Mouse (Mus musculus): ENCODE data around the gene Kcnc1. TPM values are rescaled to one million over a fixed set of nuclear protein-coding genes. Genes with fewer than 3 reads are reported as not detected.

Kcnc1 gene
- 0.20 and 0.24 TPM in 2 replicates for polyA plus RNA-seq (2016; fragmentation: Nextera tagmentation; extraction: Ambion mirVana)

DNA sequence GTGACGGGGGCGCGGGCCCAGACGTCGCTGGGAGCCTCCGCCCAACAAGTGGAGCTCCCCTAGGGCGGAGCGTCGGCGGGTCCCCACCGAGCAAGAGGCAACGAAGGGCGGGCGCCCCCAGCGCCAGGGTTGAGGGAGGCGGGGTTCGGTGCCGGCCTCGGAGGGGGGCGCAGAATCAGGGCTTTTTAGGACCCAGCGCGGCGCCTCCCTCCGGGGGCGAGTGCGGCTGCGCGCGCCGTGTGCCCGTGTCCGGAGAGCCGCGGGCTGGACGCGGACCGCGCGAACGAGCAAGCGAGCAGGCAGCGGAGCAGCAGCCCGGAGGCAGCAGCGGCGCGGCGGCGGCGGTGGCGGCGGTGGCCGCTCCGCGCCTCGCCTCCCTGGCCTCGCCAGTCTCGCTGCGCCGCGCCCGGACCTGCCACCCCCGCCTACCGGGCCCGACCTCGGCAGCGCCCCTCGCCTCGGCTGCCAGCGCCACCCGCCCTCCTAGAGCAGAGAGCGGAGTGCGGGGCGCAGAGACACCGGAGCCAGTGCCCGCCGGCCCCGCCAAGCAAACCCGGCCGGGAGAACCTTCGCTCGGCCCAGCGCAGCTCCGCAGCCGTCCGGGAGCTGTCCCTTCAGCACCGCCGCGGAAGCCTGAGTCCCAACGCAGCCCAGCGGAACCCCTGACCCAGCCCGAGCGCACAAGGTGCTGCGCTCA, at the start of gene Kcnc1:
Gene Kcnc1 (plus strand): TSS at position 267 of the 697 bp plus-strand sequence.
- DNase-seq (ENCODE audit: extremely low spot score, low spot score): peak; percentile 79
- Histone ChIP-seq H3K4me3 (peak within 1 kb of the TSS; percentile 66), H3K27ac (peak within 1 kb of the TSS; percentile 77), H3K9me3 (no peaks in the 10 kb centered on the region), H3K4me1 (peaks cover 25% of the 10 kb centered on the region), H3K27me3 (ENCODE audit: poor library complexity, severe bottlenecking) (peaks cover 85% of the 10 kb centered on the region), H3K36me3 (replicated peaks) (no peaks in the 10 kb centered on the region)
- WGBS: under 1% methylated on average over 92 of the region's 93 CpGs

DNA sequence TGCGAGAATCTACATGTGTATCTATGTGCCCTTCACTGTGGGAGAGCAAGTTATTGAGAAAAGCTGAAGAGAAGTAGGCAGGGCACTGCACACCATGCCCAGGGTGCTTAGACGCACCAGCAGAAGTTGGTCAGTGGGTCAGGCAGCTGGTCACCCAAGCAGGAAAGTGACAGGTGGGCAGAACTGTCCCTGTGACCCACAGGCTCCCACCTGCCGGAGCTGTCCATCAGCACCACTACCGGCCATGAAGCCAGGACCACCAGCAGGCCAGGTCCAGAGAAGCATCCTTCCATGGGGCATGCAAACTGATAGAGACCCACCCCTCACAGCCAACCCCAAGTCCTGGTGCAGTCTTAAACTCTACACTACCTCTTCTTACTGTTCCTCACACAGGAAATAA, 48.6 kb upstream of the Kcnc1 start:
- no peak for DNase-seq (ENCODE audit: extremely low spot score, low spot score)
- WGBS: 74% methylated on average over 4 of the region's 4 CpGs
- no peak overlapping the region for H3K4me3 ChIP-seq

DNA sequence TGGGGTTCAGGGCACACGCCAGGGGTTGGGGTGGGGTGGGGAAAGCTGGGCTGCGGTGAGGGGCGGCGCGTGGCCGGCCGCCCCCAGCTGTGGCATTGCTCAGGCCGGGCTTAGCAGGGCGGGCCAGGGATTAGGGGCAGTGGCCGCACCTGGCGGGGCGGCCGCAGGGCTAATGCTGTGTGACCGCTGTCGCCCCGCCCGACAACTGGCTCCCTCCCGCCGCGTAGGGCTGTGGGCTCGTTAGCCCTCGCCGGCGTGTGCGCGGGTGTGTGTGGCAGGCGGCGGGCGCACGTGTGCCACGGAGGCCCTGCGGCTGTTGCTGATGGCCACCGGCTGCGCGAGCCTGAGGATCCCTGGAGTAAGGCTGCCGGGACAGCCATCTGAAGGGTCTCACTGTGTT, 47.5 kb upstream of the Kcnc1 start:
- H3K27ac ChIP-seq: no peak overlapping the region
- no peaks in the 10 kb centered on the region for H3K9me3 ChIP-seq
- H3K4me3 ChIP-seq: peak overlapping the region; percentile 37
- WGBS: 1% methylated on average over 36 of the region's 36 CpGs
- no peaks in the 10 kb centered on the region for H3K36me3 ChIP-seq (replicated peaks)
- DNase-seq (ENCODE audit: extremely low spot score, low spot score): no peak
- peaks cover 7% of the 10 kb centered on the region for H3K4me1 ChIP-seq
- peaks cover 56% of the 10 kb centered on the region for H3K27me3 ChIP-seq (ENCODE audit: poor library complexity, severe bottlenecking)

More for the DNA sequence above, 48.6 kb upstream of the Kcnc1 start:
- no peak overlapping the region for H3K27ac ChIP-seq
- peaks cover 7% of the 10 kb centered on the region for H3K4me1 ChIP-seq
- H3K36me3 ChIP-seq (replicated peaks): no peaks in the 10 kb centered on the region
- peaks cover 56% of the 10 kb centered on the region for H3K27me3 ChIP-seq (ENCODE audit: poor library complexity, severe bottlenecking)
- H3K9me3 ChIP-seq: no peaks in the 10 kb centered on the region

DNA sequence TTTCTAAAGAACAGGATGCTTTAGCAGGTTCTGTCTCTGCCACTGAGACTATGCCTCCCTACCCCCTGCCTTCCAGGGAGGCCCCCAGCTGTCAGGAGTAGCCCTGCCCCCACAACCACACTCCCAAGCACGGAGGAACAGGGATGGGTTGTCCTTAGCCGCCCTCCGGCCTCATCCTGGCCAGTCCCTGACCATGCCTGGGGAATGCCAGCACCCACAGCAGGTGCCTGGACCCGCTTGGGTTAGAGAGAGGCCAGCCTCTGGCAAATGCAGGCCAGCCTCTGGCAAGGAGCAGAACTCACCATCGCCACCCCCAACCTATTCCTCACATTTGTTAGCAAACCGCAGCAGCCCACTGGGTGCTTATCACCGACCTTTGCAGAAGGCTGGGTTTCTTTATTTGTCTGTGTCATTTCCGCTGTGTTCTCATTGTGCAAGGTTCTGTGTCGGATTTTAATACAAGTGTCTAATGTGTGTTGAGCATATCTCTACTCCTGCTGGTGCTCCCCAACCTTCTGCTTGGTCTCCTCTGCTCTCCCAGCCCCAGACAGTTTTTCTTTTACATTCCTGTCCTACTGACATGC, 46.1 kb upstream of the Kcnc1 start:
- Histone ChIP-seq H3K4me1 (peaks cover 7% of the 10 kb centered on the region), H3K27ac (no peak overlapping the region), H3K4me3 (no peak overlapping the region), H3K36me3 (replicated peaks) (no peaks in the 10 kb centered on the region), H3K9me3 (no peaks in the 10 kb centered on the region), H3K27me3 (ENCODE audit: poor library complexity, severe bottlenecking) (peaks cover 56% of the 10 kb centered on the region)
- WGBS: 52% methylated on average over 9 of the region's 9 CpGs
- DNase-seq (ENCODE audit: extremely low spot score, low spot score): no peak

DNA sequence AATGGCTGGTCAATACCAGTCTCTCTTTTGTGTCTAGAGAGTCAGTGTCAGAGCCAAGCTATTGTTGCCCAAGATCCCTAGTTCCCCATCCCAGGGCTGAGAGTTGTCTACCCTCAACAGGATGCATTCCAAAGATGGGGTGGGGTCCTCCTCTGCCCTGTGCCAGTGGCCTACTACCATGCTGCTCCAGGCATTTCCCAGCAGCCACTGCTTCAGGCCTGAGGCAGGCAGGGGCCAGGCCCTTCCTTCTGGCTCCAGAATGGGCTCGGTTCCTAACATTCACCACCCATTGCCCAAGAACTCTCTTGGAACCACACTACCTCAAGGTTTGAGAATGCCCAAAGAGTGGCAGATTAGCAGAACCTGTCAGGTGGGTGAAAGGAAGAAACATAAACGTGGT, 43.5 kb upstream of the Kcnc1 start:
- Histone ChIP-seq H3K4me1 (peaks cover 7% of the 10 kb centered on the region), H3K27ac (no peak overlapping the region), H3K4me3 (no peak overlapping the region), H3K36me3 (replicated peaks) (no peaks in the 10 kb centered on the region), H3K27me3 (ENCODE audit: poor library complexity, severe bottlenecking) (peaks cover 40% of the 10 kb centered on the region), H3K9me3 (no peaks in the 10 kb centered on the region)
- WGBS: 81% methylated on average over 2 of the region's 2 CpGs
- DNase-seq (ENCODE audit: extremely low spot score, low spot score): no peak

DNA sequence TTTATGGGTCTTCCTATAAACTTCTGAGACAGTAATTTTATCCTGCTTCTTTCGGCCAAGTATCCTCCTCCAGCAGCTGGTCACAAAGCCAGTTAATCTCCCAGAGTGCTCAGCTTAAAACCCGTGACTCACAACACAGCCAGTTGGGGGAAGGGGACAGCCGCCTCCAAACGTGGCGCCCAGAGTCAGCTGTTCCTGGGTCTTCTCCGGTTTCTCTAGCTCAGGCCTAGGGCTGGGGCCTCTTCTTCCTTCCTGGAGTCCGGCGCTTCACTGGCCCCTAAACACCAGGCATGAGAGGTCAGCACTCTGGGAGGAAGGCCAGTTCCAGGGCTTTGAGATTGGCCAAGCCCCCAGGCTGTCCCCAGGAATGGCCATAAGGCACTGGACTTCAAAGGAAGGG, 43.1 kb upstream of the Kcnc1 start:
- 64% methylated on average over 8 of the region's 8 CpGs for WGBS
- Histone ChIP-seq H3K4me3 (no peak overlapping the region), H3K27me3 (ENCODE audit: poor library complexity, severe bottlenecking) (peaks cover 35% of the 10 kb centered on the region), H3K4me1 (peaks cover 7% of the 10 kb centered on the region), H3K27ac (no peak overlapping the region), H3K9me3 (no peaks in the 10 kb centered on the region), H3K36me3 (replicated peaks) (no peaks in the 10 kb centered on the region)
- DNase-seq (ENCODE audit: extremely low spot score, low spot score): no peak

DNA sequence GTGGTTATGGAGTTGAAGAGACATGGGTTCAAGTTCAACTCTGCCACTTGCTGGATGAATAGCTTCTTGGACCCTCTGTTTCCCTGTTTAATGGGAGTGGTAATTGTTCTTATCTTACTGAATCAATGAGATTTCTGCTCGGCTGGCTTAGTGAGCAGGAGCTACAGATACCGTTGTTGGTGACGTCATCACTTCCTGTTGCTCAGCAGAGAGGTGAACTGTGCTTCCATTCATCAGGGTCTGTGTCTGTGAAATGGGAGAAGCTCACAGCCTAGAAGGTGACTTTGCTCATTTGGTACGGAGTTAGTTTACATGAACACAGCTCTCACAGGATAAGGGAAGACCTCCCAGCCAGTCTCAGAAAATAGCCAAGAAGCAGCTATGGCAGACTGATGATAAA, 42.4 kb upstream of the Kcnc1 start:
- 76% methylated on average over 4 of the region's 4 CpGs for WGBS
- DNase-seq (ENCODE audit: extremely low spot score, low spot score): no peak
- Histone ChIP-seq H3K9me3 (no peaks in the 10 kb centered on the region), H3K27me3 (ENCODE audit: poor library complexity, severe bottlenecking) (peaks cover 29% of the 10 kb centered on the region), H3K27ac (no peak overlapping the region), H3K36me3 (replicated peaks) (no peaks in the 10 kb centered on the region), H3K4me1 (peaks cover 2% of the 10 kb centered on the region), H3K4me3 (no peak overlapping the region)

DNA sequence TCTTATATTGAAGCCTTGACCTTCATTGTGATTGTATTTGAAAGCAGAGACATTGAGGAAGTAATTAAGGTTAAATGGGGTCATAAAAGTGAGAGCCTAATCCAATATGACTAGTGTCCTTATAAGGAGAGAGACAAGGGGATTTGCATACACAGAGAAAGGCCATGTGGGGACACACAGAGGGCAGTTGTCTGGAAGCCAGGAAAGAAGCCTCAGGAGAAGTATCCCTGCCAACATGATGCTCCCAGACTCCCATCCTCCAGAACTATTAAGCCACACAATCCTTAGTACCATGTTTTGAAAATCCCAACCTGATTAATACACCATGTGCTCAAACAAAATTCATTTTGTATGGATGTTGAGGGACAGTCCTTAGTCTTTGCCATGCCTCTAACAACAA, 34.5 kb upstream of the Kcnc1 start:
- Histone ChIP-seq H3K4me3 (no peak overlapping the region), H3K36me3 (replicated peaks) (no peaks in the 10 kb centered on the region), H3K4me1 (no peaks in the 10 kb centered on the region), H3K27me3 (ENCODE audit: poor library complexity, severe bottlenecking) (no peaks in the 10 kb centered on the region), H3K27ac (no peak overlapping the region), H3K9me3 (no peaks in the 10 kb centered on the region)
- DNase-seq (ENCODE audit: extremely low spot score, low spot score): no peak

DNA sequence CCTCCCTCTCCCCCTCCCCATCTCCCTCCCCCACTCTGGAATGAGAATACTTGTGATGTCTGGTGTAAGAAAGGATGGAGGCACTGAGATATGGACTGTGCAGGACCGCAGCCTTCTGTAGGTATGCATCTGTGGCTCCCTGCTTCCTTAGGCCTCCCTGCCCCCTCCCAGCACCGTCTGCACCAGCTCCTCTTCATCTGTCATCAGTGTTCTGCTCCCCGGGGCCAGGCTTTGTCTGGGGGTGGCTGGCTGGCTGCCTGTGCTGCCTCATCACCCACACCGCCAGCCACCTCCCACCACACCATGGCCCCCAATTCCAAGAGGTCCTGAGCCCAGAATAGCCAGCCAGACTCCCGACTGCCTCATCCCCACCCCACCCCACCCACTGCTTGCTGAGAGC, 32.1 kb upstream of the Kcnc1 start:
- WGBS: 79% methylated on average over 5 of the region's 5 CpGs

DNA sequence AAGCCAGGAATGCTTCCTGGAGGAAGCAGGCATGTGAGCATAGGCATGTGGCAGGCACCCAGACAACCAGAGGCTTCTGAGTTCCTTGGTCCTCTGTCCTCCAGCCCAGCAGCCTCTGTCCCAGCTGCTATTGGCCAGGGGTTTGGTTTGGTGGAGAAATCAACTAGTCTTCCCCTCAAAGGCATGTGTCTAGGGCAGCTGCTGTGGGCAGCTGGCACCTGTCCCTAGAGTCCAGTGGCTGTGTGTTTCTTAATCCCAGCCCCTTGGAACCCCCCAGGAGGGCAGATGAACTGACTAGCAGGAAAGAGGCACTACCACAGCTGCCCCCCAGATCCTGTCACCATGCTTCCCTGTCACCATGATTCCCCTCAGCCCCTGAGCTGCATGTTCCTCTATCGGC, 30.5 kb upstream of the Kcnc1 start:
- WGBS: 75% methylated on average over 1 of the region's 1 CpGs
- Histone ChIP-seq H3K4me1 (no peaks in the 10 kb centered on the region), H3K9me3 (no peaks in the 10 kb centered on the region), H3K36me3 (replicated peaks) (no peaks in the 10 kb centered on the region), H3K4me3 (no peak overlapping the region), H3K27me3 (ENCODE audit: poor library complexity, severe bottlenecking) (no peaks in the 10 kb centered on the region), H3K27ac (no peak overlapping the region)
- no peak for DNase-seq (ENCODE audit: extremely low spot score, low spot score)

More for the DNA sequence above, 32.1 kb upstream of the Kcnc1 start:
- H3K36me3 ChIP-seq (replicated peaks): no peaks in the 10 kb centered on the region
- DNase-seq (ENCODE audit: extremely low spot score, low spot score): no peak
- no peak overlapping the region for H3K4me3 ChIP-seq
- H3K4me1 ChIP-seq: no peaks in the 10 kb centered on the region
- no peak overlapping the region for H3K27ac ChIP-seq
- no peaks in the 10 kb centered on the region for H3K9me3 ChIP-seq
- H3K27me3 ChIP-seq (ENCODE audit: poor library complexity, severe bottlenecking): no peaks in the 10 kb centered on the region

DNA sequence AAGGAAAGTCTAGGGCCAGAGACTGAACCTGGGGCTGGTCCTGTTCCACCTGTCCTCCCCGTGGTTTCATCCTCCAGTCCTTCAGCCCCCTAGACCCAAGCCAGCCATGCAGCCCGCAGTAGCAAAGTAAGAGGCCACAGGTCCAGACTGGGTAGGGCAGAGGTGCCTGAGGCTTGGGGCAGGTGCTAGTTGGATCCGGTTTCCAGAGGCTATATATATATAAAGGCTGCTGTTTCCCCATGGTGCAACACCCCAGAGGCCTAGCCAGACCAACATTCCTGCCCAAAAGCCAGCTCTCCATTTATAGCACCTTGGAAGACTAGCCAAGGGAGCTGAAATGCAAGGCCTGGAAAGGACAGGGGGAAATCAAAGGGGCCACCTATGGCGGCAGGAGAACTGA, 25.2 kb upstream of the Kcnc1 start:
- H3K27me3 ChIP-seq (ENCODE audit: poor library complexity, severe bottlenecking): peaks cover 39% of the 10 kb centered on the region
- peaks cover 1% of the 10 kb centered on the region for H3K4me1 ChIP-seq
- H3K4me3 ChIP-seq: no peak overlapping the region
- no peak for DNase-seq (ENCODE audit: extremely low spot score, low spot score)
- H3K9me3 ChIP-seq: no peaks in the 10 kb centered on the region
- no peak overlapping the region for H3K27ac ChIP-seq
- 71% methylated on average over 4 of the region's 4 CpGs for WGBS
- no peaks in the 10 kb centered on the region for H3K36me3 ChIP-seq (replicated peaks)

DNA sequence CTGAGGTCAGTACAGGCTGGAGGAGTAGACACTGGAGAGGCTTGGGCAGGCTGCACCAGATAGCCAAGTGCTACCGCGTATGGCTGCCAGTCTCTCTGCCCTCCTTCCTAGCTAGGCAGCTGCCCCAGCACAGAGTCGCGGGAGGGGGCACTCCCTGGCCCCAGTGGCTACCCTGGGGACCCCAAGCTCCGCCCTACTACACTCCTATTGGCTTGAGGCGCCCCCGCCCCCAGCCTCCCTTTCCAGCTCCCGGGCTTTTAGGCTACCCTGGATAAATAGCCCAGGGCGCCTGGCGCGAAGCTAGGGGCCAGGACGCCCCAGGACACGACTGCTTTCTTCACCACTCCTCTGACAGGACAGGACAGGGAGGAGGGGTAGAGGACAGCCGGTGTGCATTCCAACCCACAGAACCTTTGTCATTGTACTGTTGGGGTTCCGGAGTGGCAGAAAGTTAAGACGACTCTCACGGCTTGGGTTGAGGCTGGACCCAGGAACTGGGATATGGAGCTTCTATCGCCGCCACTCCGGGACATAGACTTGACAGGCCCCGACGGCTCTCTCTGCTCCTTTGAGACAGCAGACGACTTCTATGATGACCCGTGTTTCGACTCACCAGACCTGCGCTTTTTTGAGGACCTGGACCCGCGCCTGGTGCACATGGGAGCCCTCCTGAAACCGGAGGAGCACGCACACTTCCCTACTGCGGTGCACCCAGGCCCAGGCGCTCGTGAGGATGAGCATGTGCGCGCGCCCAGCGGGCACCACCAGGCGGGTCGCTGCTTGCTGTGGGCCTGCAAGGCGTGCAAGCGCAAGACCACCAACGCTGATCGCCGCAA, 19.9 kb upstream of the Kcnc1 start, which contains the start of gene Myod1:
Gene Myod1 (plus strand): TSS at position 303 of the 836 bp plus-strand sequence.
- no peak within 1 kb of the TSS for H3K27ac ChIP-seq
- peak within 1 kb of the TSS; percentile 41 for H3K4me3 ChIP-seq
- DNase-seq (ENCODE audit: extremely low spot score, low spot score): no peak
- peaks cover 27% of the 10 kb centered on the region for H3K4me1 ChIP-seq
- peaks cover 87% of the 10 kb centered on the region for H3K27me3 ChIP-seq (ENCODE audit: poor library complexity, severe bottlenecking)
- H3K36me3 ChIP-seq (replicated peaks): no peaks in the 10 kb centered on the region
- no peaks in the 10 kb centered on the region for H3K9me3 ChIP-seq
- WGBS: 4% methylated on average over 44 of the region's 44 CpGs

DNA sequence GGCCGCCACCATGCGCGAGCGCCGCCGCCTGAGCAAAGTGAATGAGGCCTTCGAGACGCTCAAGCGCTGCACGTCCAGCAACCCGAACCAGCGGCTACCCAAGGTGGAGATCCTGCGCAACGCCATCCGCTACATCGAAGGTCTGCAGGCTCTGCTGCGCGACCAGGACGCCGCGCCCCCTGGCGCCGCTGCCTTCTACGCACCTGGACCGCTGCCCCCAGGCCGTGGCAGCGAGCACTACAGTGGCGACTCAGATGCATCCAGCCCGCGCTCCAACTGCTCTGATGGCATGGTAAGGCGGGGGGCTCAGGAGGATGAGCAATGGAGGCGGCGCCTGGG, 19.3 kb upstream of the Kcnc1 start:
- no peaks in the 10 kb centered on the region for H3K9me3 ChIP-seq
- H3K27me3 ChIP-seq (ENCODE audit: poor library complexity, severe bottlenecking): peaks cover 87% of the 10 kb centered on the region
- peaks cover 27% of the 10 kb centered on the region for H3K4me1 ChIP-seq
- peak; percentile 46 for DNase-seq (ENCODE audit: extremely low spot score, low spot score)
- peak overlapping the region; percentile 41 for H3K4me3 ChIP-seq
- no peaks in the 10 kb centered on the region for H3K36me3 ChIP-seq (replicated peaks)
- under 1% methylated on average over 33 of the region's 33 CpGs for WGBS
- H3K27ac ChIP-seq: no peak overlapping the region
